Mouse (Mus musculus): ENCODE data around the gene Cdh20. TPM values are rescaled to one million over a fixed set of nuclear protein-coding genes. Genes with fewer than 3 reads are reported as not detected.

Gene Cdh20
- polyA plus RNA-seq, 1 experiment: not detected

GRCm38 (mm10) chr1:104980273-104980672, 211.9 kb downstream of the Cdh20 start:
- no peak for TF ChIP-seq GATA1 (IDR thresholded peaks at IDR 0.05; ENCODE audit: low read length)

GRCm38 (mm10) chr1:104986222-104986973, 218.1 kb downstream of the Cdh20 start:
- TF ChIP-seq GATA1 (IDR thresholded peaks at IDR 0.05; ENCODE audit: low read length): no peak

DNA sequence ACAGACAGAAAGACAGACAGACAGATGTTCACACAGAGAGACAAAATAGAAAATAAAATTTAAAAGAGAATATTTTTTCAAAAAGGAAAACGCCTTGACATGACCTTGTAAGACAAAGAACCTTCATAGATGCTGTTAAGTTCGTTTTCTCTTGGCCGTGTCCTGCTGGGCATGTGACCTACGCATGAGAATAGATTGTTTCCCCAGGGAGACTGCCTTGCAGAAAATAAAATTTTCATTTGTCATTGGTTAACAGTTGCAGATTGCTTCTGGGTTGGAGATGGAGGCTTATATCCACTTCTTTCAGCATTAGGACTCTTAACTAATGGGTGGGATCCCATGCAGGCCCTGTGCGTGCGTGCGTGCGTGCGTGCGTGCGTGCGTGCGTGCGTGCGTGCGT, 219.2 kb downstream of the Cdh20 start:
- TF ChIP-seq GATA1 (IDR thresholded peaks at IDR 0.05; ENCODE audit: low read length): no peak

GRCm38 (mm10) chr1:104992441-104992840, 224.1 kb downstream of the Cdh20 start:
- no peak for TF ChIP-seq GATA1 (IDR thresholded peaks at IDR 0.05; ENCODE audit: low read length)

DNA sequence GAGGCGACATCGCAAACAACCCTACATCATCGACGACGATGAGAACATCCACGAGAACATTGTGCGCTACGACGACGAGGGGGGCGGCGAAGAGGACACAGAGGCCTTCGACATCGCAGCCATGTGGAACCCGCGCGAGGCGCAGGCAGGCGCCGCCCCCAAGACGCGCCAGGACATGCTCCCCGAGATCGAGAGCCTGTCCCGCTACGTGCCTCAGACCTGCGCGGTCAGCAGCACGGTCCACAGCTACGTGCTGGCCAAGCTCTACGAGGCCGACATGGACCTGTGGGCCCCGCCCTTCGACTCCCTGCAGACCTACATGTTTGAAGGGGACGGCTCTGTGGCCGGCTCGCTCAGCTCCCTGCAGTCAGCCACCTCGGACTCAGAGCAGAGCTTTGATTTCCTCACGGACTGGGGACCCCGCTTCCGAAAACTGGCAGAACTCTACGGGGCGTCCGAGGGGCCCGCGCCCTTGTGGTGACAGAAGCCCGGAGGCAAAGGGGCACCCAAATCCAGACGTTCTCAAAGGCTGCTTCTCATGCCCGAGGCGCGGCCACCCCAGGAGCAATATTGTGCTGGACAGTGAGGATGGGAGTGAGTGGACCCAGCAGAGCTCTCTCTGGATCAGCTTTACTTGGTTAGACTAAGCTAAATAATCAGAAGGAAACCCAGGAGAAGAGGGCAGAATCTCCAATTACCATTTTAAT, 225.7 kb downstream of the Cdh20 start:
- TF ChIP-seq GATA1 (IDR thresholded peaks at IDR 0.05; ENCODE audit: low read length): no peak

DNA sequence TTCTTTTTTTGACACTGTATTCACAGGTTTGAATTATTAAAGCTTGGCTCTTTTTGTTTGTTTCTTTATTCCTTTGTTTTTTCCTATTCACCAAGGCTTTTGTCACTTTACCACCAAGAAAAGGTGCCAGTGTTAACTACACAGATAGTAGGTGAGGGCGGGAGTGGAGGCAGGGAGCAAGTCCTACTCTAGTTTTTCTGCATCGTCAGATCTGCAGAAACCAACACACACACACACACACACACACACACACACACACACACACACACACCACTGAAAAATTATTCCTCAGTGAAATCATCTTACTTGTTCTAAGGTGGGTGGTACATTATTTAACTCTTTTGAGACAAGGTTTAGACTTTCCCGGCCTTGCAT, 226.3 kb downstream of the Cdh20 start:
- TF ChIP-seq GATA1 (IDR thresholded peaks at IDR 0.05; ENCODE audit: low read length): no peak

- TF ChIP-seq GATA1 (IDR thresholded peaks at IDR 0.05; ENCODE audit: low read length): peak; percentile 21
Observed at GRCm38 (mm10) chr1:104997814-104998213, 229.5 kb downstream of the Cdh20 start.

DNA sequence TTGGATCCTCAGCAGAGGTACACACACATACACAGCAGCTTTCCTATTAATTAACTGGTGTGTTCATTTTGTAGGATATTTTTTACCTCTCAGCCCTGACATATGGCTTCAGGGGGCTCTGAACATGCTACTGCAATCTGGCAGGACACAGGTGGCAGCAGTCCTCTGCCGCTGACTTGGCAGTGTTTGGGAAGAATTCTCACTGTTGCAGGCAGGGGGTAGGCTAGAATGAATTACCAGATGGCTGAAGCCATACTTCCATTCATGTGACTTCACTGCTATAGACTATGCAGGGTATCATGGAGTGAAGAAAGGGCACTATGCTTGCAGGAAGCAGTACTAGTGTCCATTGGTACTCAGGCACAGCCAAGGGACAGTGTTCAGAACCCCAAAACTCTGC, 233.8 kb downstream of the Cdh20 start:
- no peak for TF ChIP-seq GATA1 (IDR thresholded peaks at IDR 0.05; ENCODE audit: low read length)

- no peak for TF ChIP-seq GATA1 (IDR thresholded peaks at IDR 0.05; ENCODE audit: low read length)
Observed at GRCm38 (mm10) chr1:105003786-105004185, 235.5 kb downstream of the Cdh20 start.

DNA sequence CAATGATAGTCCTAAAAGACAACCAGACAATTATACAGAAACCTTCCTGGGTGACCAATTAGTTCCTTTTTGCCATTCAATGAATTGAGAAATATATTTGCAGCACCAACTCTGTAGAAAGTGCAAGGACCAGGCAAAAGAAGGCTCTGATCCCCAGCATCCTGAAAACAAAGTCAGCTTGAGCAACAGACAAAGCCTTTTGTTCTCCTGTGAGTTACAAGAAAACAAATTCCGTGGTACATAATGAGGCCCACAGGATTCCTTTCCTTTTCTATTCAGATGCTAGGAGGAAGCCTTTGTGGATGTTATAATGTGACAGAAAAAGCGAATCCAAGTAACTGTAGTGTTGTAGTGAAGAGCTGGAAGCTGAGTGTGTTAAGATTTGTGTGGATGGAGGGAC, 244.3 kb downstream of the Cdh20 start:
- TF ChIP-seq GATA1 (IDR thresholded peaks at IDR 0.05; ENCODE audit: low read length): no peak

- TF ChIP-seq GATA1 (IDR thresholded peaks at IDR 0.05; ENCODE audit: low read length): no peak
Observed at GRCm38 (mm10) chr1:105013291-105013690, 245.0 kb downstream of the Cdh20 start.

GRCm38 (mm10) chr1:105041668-105042067, 273.3 kb downstream of the Cdh20 start:
- no peak for TF ChIP-seq GATA1 (IDR thresholded peaks at IDR 0.05; ENCODE audit: low read length)

All from G1E-ER4 (cell line).